ENCODE assay signal across 8 mouse cellular contexts in genomic region chr1:170110516-170111332, GRCm38 (mm10). TPM values are rescaled to one million over a fixed set of nuclear protein-coding genes. Genes with fewer than 3 reads are reported as not detected.
A peak's percentile ranks its signal among the peaks of the same experiment; 100 is the strongest.
DNase-seq lines count a peak whose midpoint lies in the region; ATAC-seq lines count a peak whose summit lies in the region.

Ddr2 (minus strand) TSS chr1:170110762.

- H3K27ac ChIP-seq in embryonic facial prominence, embryonic 15.5 days (replicated peaks) = peak within 1 kb of the TSS; percentile 96
- H3K27ac ChIP-seq in heart, embryonic 15.5 days = peak within 1 kb of the TSS; percentile 75
- H3K27ac ChIP-seq in midbrain, embryonic 16.5 days (ENCODE audit: low read length) = peak within 1 kb of the TSS; percentile 26; the same call in 1 of the 2 replicates

- H3K9ac ChIP-seq in embryonic facial prominence, embryonic 15.5 days = peak within 1 kb of the TSS; percentile 46
- H3K9ac ChIP-seq in heart, embryonic 15.5 days = 0 out of 2 replicates have a peak within 1 kb of the TSS, but pooled peaks have one; percentile 16
- no peak within 1 kb of the TSS for H3K9ac ChIP-seq in midbrain, embryonic 16.5 days (ENCODE audit: low read depth, low read length)

- no peaks in the 10 kb centered on the region for H3K36me3 ChIP-seq in embryonic facial prominence, embryonic 15.5 days
- no peaks in the 10 kb centered on the region for H3K36me3 ChIP-seq in heart, embryonic 15.5 days
- no peaks in the 10 kb centered on the region for H3K36me3 ChIP-seq in midbrain, embryonic 16.5 days (ENCODE audit: control insufficient read depth, insufficient read depth, low read length)

- no peaks in the 10 kb centered on the region for H3K27me3 ChIP-seq in embryonic facial prominence, embryonic 15.5 days
- no peaks in the 10 kb centered on the region for H3K27me3 ChIP-seq in heart, embryonic 15.5 days
- H3K27me3 ChIP-seq in midbrain, embryonic 16.5 days (ENCODE audit: control insufficient read depth, insufficient read depth, low read depth, low read length) = no peaks in the 10 kb centered on the region

- WGBS in embryonic facial prominence, embryonic 15.5 days = 31% methylated on average over 17 of the region's 17 CpGs
- WGBS in heart, embryonic 15.5 days = 55% methylated on average over 17 of the region's 17 CpGs
- WGBS in midbrain, embryonic 16.5 days = 78% methylated on average over 17 of the region's 17 CpGs

- peak; percentile 89 for ATAC-seq in embryonic facial prominence, embryonic 15.5 days (ENCODE audit: insufficient number of reproducible peaks, low FRiP score, low TSS enrichment, low read depth)
- peak; percentile 31; the same call in 1 of the 2 replicates for ATAC-seq in heart, embryonic 15.5 days (replicated peaks; ENCODE audit: insufficient number of reproducible peaks, insufficient read depth, low FRiP score, low read depth)
- ATAC-seq in midbrain, embryonic 16.5 days = no peak

- peaks cover 39% of the 10 kb centered on the region for H3K4me1 ChIP-seq in embryonic facial prominence, embryonic 15.5 days
- no peaks in the 10 kb centered on the region; the same call in 1 of the 2 replicates for H3K4me1 ChIP-seq in heart, embryonic 15.5 days (replicated peaks)
- H3K4me1 ChIP-seq in midbrain, embryonic 16.5 days (ENCODE audit: control insufficient read depth, insufficient read depth, low read length) = no peaks in the 10 kb centered on the region

- DNase-seq in 3134 (ENCODE audit: extremely low read depth, insufficient read length, low spot score) = peak; percentile 77
- peak; percentile 23 for DNase-seq in adrenal gland, postnatal 25 days
- DNase-seq in kidney, postnatal 10 days = peak; percentile 83
- DNase-seq in spleen, adult 18-20 months = no peak
- DNase-seq in layer of hippocampus, adult 9-11 months = no peak

- H3K9me3 ChIP-seq in embryonic facial prominence, embryonic 15.5 days (replicated peaks) = no peaks in the 10 kb centered on the region
- no peaks in the 10 kb centered on the region for H3K9me3 ChIP-seq in heart, embryonic 15.5 days (replicated peaks)
- H3K9me3 ChIP-seq in midbrain, embryonic 16.5 days (replicated peaks; ENCODE audit: control insufficient read depth, low read length, poor library complexity, severe bottlenecking) = no peaks in the 10 kb centered on the region

- H3K4me2 ChIP-seq in embryonic facial prominence, embryonic 15.5 days (replicated peaks) = peak within 1 kb of the TSS; percentile 58
- H3K4me2 ChIP-seq in heart, embryonic 15.5 days = peak within 1 kb of the TSS; percentile 41
- no peak within 1 kb of the TSS for H3K4me2 ChIP-seq in midbrain, embryonic 16.5 days (ENCODE audit: low read length)

- H3K4me3 ChIP-seq in embryonic facial prominence, embryonic 15.5 days (replicated peaks) = peak within 1 kb of the TSS; percentile 54
- H3K4me3 ChIP-seq in heart, embryonic 15.5 days = peak within 1 kb of the TSS; percentile 40
- peak within 1 kb of the TSS; percentile 1; the same call in 1 of the 2 replicates for H3K4me3 ChIP-seq in midbrain, embryonic 16.5 days (ENCODE audit: low read depth, low read length)

RNA-seq across cellular contexts. Expression of gene Ddr2, which starts in this region (rescaled TPM):
- 11.0 and 13.2 TPM in 2 replicates for total RNA-seq in adrenal gland, postnatal 25 days (2021)
- polyA plus RNA-seq in embryonic facial prominence, embryonic 15.5 days (2015; fragmentation: Nextera tagmentation; extraction: Ambion mirVana) = 89.0 and 90.2 TPM in 2 replicates
- 12.0 and 17.1 TPM in 2 replicates for polyA plus RNA-seq in heart, embryonic 15.5 days (2015; fragmentation: Nextera tagmentation; extraction: Ambion mirVana)
- polyA plus RNA-seq in midbrain, embryonic 16.5 days (2015; fragmentation: Nextera tagmentation; extraction: Ambion mirVana) = 7.0 and 7.9 TPM in 2 replicates

Comparison
In these comparisons a context has a peak if more than half of its experiments do, and no peak if none do; other contexts are left out.
1. DNase-seq: peak in 3134 (single experiment), adrenal gland, postnatal 25 days (single experiment) and kidney, postnatal 10 days (single experiment); none in spleen, adult 18-20 months (0 of 2) and layer of hippocampus, adult 9-11 months (single experiment).
2. H3K27ac ChIP-seq: peak in every context shown above with its lines; median percentile 96 in embryonic facial prominence, embryonic 15.5 days; 75 in heart, embryonic 15.5 days; 26 in midbrain, embryonic 16.5 days.
3. H3K4me3 ChIP-seq: peak in every context shown above with its lines; median percentile 54 in embryonic facial prominence, embryonic 15.5 days; 40 in heart, embryonic 15.5 days; 1 in midbrain, embryonic 16.5 days.